Mouse (Mus musculus) kidney, adult 2 months (tissue): ENCODE data around the gene Cacfd1.

Experiments used
- CTCF ChIP-seq: fragments of 200-500 bp; conservative IDR thresholded peaks from 2 replicates; pipeline ENCODE4 v1.5.1; 2011; ENCODE audit warnings: low read depth, mild to moderate bottlenecking, control low read depth, low read length, moderate library complexity, mixed read lengths; ENCODE audit not compliant: insufficient read depth, insufficient read length
- POLR2A ChIP-seq: fragments of 200-500 bp; IDR thresholded peaks from one replicate; pipeline ENCODE4 v1.6.1; 2011; ENCODE audit warnings: low read depth, low read length, control low read depth

DNA sequence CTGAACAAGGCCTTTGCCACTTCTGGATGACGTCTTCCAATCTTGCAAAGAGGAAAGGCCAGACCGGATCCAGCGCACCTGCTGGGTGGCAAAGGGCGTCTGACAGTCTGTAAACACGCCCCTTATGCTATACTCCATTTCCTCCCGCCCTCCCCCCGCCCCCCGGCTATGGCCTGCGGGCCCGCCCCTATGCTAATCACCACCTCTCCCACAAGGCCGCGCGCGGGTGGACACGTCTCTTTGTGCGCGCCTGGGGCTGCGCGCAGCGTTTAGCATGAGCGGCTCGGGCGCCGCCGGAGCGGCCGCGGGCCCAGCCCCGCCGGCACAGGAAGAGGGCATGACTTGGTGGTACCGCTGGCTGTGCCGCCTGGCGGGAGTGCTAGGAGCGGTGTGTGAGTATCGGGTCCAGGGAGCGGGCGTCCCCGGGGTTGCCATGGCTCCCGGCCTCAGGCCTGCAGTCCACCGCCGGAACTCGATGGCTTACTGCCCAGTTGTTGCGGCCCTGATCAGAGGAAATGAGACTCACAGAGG lies at the start of gene Cacfd1:
- peak; percentile 8 for TF ChIP-seq POLR2A
- no peak for TF ChIP-seq CTCF
